Mouse (Mus musculus): ENCODE data around the gene Bri3. TPM values are rescaled to one million over a fixed set of nuclear protein-coding genes. Genes with fewer than 3 reads are reported as not detected.
"Not testable (repeated sequence)": the region's sequence is repeated elsewhere in the genome, so short reads cannot be mapped to it uniquely, and the experiment has no call there.

Gene Bri3
- polyA plus RNA-seq, 1 experiment from 2014 or later = 128 TPM

DNA sequence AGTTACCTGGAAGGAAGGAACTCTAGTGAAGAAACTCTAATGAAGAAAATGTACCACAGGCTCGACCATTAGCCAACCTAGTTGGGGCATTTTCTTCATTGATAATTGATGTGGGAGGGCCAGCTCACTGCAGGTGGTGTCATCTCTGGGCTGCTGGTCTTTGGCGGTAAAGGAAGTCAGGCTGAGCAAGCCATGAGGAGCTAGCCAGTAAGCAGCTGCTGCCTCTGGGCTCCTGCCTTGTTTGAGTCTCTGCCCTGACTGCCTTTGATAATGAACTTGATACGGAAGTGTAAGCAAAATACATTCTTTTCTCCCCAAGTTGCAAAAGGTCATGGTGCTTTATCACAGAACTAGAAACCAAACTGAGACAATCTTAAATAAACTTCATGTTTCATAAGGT is 72.2 kb downstream of the Bri3 start:
- Histone ChIP-seq H3K9ac (no peak overlapping the region), H3K4me3 (no peak overlapping the region), H3K9me3 (replicated peaks) (no peaks in the 10 kb centered on the region), H3K27ac (no peak overlapping the region), H3K4me2 (no peak overlapping the region), H3K36me3 (ENCODE audit: poor library complexity, severe bottlenecking) (no peaks in the 10 kb centered on the region), H3K4me1 (0 out of 2 replicates have a peak, but pooled peaks cover 4% of the 10 kb centered on the region), H3K27me3 (no peaks in the 10 kb centered on the region)
- 76% methylated on average over 3 of the region's 3 CpGs for WGBS
- no peak for ATAC-seq

- H3K9me3 ChIP-seq (replicated peaks) = no peaks in the 10 kb centered on the region
- H3K4me3 ChIP-seq = no peak overlapping the region
- no peak overlapping the region for H3K27ac ChIP-seq
- H3K27me3 ChIP-seq = no peaks in the 10 kb centered on the region
- no peak for ATAC-seq
- 0 out of 2 replicates have a peak, but pooled peaks cover 4% of the 10 kb centered on the region for H3K4me1 ChIP-seq
- no peak overlapping the region for H3K4me2 ChIP-seq
- no peaks in the 10 kb centered on the region for H3K36me3 ChIP-seq (ENCODE audit: poor library complexity, severe bottlenecking)
- WGBS = 95% methylated on average over 8 of the region's 8 CpGs
- no peak overlapping the region for H3K9ac ChIP-seq
These were observed 73.2 kb downstream of the Bri3 start for GRCm38 (mm10) chr5:144317426-144317825.

DNA sequence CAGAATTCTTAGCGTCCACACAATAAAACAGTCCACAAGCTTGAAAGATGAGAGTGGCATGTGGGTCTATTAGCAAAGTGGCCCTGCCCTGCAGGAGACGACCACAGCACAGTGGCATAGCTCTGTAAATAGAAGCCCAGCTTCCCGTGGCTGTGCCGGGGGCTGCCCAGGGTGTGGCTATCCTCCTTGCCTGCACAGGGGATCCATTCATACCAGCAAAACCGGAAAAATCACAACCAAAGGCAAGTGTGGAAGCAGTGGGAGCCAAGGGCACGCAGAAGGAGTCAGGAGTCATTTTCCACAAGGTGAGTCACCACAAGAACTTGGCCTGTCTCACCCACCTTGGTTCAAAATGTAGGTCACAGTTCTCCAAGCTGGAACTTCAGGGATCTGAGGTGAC is 74.0 kb downstream of the Bri3 start:
- Histone ChIP-seq H3K4me1 (0 out of 2 replicates have a peak, but pooled peaks cover 4% of the 10 kb centered on the region), H3K9ac (no peak overlapping the region), H3K4me2 (no peak overlapping the region), H3K27ac (no peak overlapping the region), H3K36me3 (ENCODE audit: poor library complexity, severe bottlenecking) (no peaks in the 10 kb centered on the region), H3K27me3 (no peaks in the 10 kb centered on the region), H3K4me3 (no peak overlapping the region), H3K9me3 (replicated peaks) (no peaks in the 10 kb centered on the region)
- 51% methylated on average over 6 of the region's 6 CpGs for WGBS
- no peak for ATAC-seq

- no peak overlapping the region for H3K27ac ChIP-seq
- H3K9me3 ChIP-seq (replicated peaks) = no peaks in the 10 kb centered on the region
- no peak for ATAC-seq
- no peak overlapping the region for H3K4me3 ChIP-seq
- H3K27me3 ChIP-seq = no peaks in the 10 kb centered on the region
- H3K36me3 ChIP-seq (ENCODE audit: poor library complexity, severe bottlenecking) = no peaks in the 10 kb centered on the region
- no peak overlapping the region for H3K9ac ChIP-seq
- WGBS = 83% methylated on average over 7 of the region's 7 CpGs
- no peak overlapping the region for H3K4me2 ChIP-seq
- H3K4me1 ChIP-seq = 0 out of 2 replicates have a peak, but pooled peaks cover 4% of the 10 kb centered on the region
These were observed 77.4 kb downstream of the Bri3 start for GRCm38 (mm10) chr5:144321681-144322080.

GRCm38 (mm10) chr5:144322717-144323116 is 78.5 kb downstream of the Bri3 start:
- no peak overlapping the region for H3K9ac ChIP-seq
- no peaks in the 10 kb centered on the region for H3K9me3 ChIP-seq (replicated peaks)
- WGBS = 80% methylated on average over 3 of the region's 3 CpGs
- no peak for ATAC-seq
- H3K4me3 ChIP-seq = no peak overlapping the region
- 0 out of 2 replicates have a peak, but pooled peaks cover 4% of the 10 kb centered on the region for H3K4me1 ChIP-seq
- no peaks in the 10 kb centered on the region for H3K27me3 ChIP-seq
- H3K4me2 ChIP-seq = no peak overlapping the region
- H3K27ac ChIP-seq = no peak overlapping the region
- no peaks in the 10 kb centered on the region for H3K36me3 ChIP-seq (ENCODE audit: poor library complexity, severe bottlenecking)

DNA sequence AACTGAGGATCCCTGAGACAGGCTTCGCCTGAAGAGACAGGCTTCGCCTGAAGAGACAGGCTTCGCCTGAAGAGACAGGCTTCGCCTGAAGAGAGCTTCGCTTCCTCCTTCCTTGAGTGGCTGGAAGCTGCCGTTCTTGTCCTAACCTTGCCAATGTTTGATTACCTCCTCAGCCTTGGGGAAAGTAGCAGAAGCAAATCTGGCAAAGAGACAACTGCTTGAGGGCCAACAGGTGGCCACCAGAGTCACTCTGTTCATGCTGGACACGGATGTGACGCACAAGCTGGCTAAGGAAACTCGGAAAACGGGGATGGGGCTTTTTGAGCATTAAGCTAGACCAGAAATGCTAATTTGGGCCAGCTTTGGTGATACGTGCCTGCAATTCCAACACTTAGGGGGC is 89.8 kb downstream of the Bri3 start:
- no peak for ATAC-seq
- H3K27ac ChIP-seq = no peak overlapping the region
- H3K4me2 ChIP-seq = no peak overlapping the region
- WGBS = 95% methylated on average over 11 of the region's 11 CpGs
- H3K4me1 ChIP-seq = no peaks in the 10 kb centered on the region
- H3K4me3 ChIP-seq = no peak overlapping the region
- H3K27me3 ChIP-seq = no peaks in the 10 kb centered on the region
- no peak overlapping the region for H3K9ac ChIP-seq
- no peaks in the 10 kb centered on the region for H3K9me3 ChIP-seq (replicated peaks)
- no peaks in the 10 kb centered on the region for H3K36me3 ChIP-seq (ENCODE audit: poor library complexity, severe bottlenecking)

DNA sequence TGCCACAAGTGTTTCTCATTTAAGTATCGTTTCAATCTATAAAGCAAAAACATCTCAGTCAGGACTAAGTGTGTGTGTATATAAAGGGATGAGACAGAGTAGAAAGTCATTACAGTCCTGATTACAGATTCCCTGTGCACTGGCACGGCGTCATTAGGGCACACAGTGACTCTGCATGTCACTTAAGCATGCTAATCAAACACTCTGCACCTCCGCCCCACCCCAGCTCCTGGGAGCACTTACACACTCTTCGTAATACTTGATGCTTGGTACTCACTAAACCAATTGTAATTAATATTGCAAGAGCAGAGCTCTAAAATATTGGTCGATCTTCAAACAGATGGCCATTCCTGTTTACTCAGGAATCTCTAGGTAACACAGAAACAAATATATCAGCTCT is 91.1 kb downstream of the Bri3 start:
- not testable (repeated sequence) for ATAC-seq; H3K27ac ChIP-seq; H3K9ac ChIP-seq; H3K27me3 ChIP-seq; H3K36me3 ChIP-seq (ENCODE audit: poor library complexity, severe bottlenecking); H3K4me1 ChIP-seq; H3K4me2 ChIP-seq; H3K4me3 ChIP-seq; H3K9me3 ChIP-seq (replicated peaks)
- WGBS = 73% methylated on average over 6 of the region's 6 CpGs

- H3K9ac ChIP-seq = no peak overlapping the region
- WGBS = 49% methylated on average over 1 of the region's 1 CpGs
- no peak overlapping the region for H3K27ac ChIP-seq
- ATAC-seq = no peak
- H3K36me3 ChIP-seq (ENCODE audit: poor library complexity, severe bottlenecking) = no peaks in the 10 kb centered on the region
- no peaks in the 10 kb centered on the region for H3K27me3 ChIP-seq
- H3K4me3 ChIP-seq = no peak overlapping the region
- H3K4me2 ChIP-seq = no peak overlapping the region
- H3K4me1 ChIP-seq = no peaks in the 10 kb centered on the region
- H3K9me3 ChIP-seq (replicated peaks) = no peaks in the 10 kb centered on the region
These were observed 94.5 kb downstream of the Bri3 start for GRCm38 (mm10) chr5:144338787-144339186.

DNA sequence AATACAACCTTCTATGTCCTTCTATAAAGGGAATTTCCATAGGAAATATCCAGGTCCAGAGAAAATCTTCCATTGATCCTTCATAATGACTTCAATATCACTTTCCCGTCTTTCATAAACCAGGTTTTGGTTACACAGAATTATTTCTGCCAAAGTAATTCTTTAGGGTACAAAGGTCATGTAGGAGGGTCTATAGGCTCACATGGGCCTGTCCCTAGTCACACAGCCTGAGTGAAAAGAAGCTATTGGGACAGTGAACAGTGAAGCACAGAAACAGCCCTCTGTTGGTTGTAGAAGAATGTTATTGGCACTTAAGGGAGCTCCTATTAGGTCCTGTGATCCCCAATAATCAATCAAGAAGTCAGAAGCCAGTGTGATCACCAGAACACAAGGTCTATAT is 96.8 kb downstream of the Bri3 start:
- H3K4me1 ChIP-seq = no peaks in the 10 kb centered on the region
- no peaks in the 10 kb centered on the region for H3K9me3 ChIP-seq (replicated peaks)
- WGBS = 83% methylated on average over 1 of the region's 1 CpGs
- no peak overlapping the region for H3K4me3 ChIP-seq
- H3K9ac ChIP-seq = no peak overlapping the region
- H3K27ac ChIP-seq = no peak overlapping the region
- ATAC-seq = no peak
- H3K27me3 ChIP-seq = no peaks in the 10 kb centered on the region
- no peaks in the 10 kb centered on the region for H3K36me3 ChIP-seq (ENCODE audit: poor library complexity, severe bottlenecking)
- no peak overlapping the region for H3K4me2 ChIP-seq

- H3K27ac ChIP-seq = no peak overlapping the region
- H3K9me3 ChIP-seq (replicated peaks) = no peaks in the 10 kb centered on the region
- no peak overlapping the region for H3K4me3 ChIP-seq
- no peak overlapping the region for H3K4me2 ChIP-seq
- no peak for ATAC-seq
- H3K27me3 ChIP-seq = no peaks in the 10 kb centered on the region
- H3K36me3 ChIP-seq (ENCODE audit: poor library complexity, severe bottlenecking) = no peaks in the 10 kb centered on the region
- H3K9ac ChIP-seq = no peak overlapping the region
- H3K4me1 ChIP-seq = no peaks in the 10 kb centered on the region
- WGBS = 88% methylated on average over 6 of the region's 6 CpGs
These were observed 100.4 kb downstream of the Bri3 start for GRCm38 (mm10) chr5:144344592-144344991.

DNA sequence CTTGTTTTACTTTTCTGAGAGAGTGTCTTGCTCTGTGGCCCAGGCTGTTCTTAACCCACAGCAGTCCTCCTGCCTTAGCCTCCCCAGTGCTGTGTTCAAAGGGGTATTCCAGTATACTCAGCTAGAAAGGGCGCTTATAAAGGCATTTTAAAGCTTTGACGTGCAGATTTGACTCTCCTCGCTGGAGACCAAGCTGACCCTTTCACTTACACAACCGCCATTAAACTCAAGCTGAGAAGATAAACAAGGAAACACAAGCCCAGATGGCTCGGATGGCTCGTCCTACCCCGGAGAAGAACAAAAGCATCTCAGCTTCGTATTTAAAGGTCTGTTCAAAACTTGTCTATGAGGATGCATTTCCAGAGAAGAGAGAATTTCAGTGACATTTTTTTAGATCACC is 106.9 kb downstream of the Bri3 start:
- Histone ChIP-seq H3K4me1 (no peaks in the 10 kb centered on the region), H3K9me3 (replicated peaks) (no peaks in the 10 kb centered on the region), H3K27ac (no peak overlapping the region), H3K4me3 (no peak overlapping the region), H3K36me3 (ENCODE audit: poor library complexity, severe bottlenecking) (no peaks in the 10 kb centered on the region), H3K27me3 (peaks cover 8% of the 10 kb centered on the region), H3K9ac (no peak overlapping the region), H3K4me2 (no peak overlapping the region)
- 11% methylated on average over 8 of the region's 8 CpGs for WGBS
- ATAC-seq = no peak

- Histone ChIP-seq H3K9me3 (replicated peaks) (no peaks in the 10 kb centered on the region), H3K4me3 (no peak overlapping the region), H3K4me2 (no peak overlapping the region), H3K27me3 (peaks cover 16% of the 10 kb centered on the region), H3K4me1 (peaks cover 6% of the 10 kb centered on the region), H3K27ac (no peak overlapping the region), H3K9ac (no peak overlapping the region), H3K36me3 (ENCODE audit: poor library complexity, severe bottlenecking) (no peaks in the 10 kb centered on the region)
- no peak for ATAC-seq
- WGBS = 88% methylated on average over 9 of the region's 9 CpGs
These were observed 108.2 kb downstream of the Bri3 start for GRCm38 (mm10) chr5:144352250-144353047.

Data from forebrain, embryonic 13.5 days (tissue).